Mouse (Mus musculus) G1E-ER4 (cell line): ENCODE measurements around the gene Tmem217. TPM values are rescaled to one million over a fixed set of nuclear protein-coding genes. Genes with fewer than 3 reads are reported as not detected.

Experiments used
- GATA1 ChIP-seq: IDR thresholded peaks from one replicate; pipeline ENCODE4 v1.8.0; 2012; ENCODE audit warnings: low read length, inconsistent platforms
- polyA plus RNA-seq: library from polyadenylated mRNA; stranded (reverse); fragments of >175 nt; gene quantifications from 2 replicates; pipeline ENCODE4 v1.2.3, GENCODE M21; 2012

Gene Tmem217
- polyA plus RNA-seq, 1 experiment = not detected

DNA sequence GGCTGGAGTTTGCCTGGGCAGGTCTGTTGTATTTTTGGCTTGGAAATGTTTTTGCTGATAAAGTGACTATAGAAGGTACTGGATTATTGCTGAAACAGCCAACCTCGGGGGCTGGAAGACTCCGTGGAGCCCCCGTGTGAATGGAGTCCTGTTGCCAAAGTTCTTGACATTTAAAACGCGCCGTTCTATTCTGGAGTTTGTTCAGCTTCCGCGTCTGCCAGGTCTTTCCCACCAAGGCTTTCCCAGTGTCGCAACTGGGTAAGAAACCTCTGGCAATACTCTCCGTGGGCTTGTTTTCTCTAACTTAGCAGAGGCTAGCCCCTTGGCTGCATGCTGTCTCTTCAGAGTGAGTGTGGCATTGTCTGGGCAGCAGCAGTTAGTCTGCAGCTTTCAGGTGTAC is 4.3 kb upstream of the Tmem217 start:
- no peak for TF ChIP-seq GATA1

GRCm38 (mm10) chr17:29554176-29554575 is 2.0 kb upstream of the Tmem217 start:
- no peak for TF ChIP-seq GATA1

DNA sequence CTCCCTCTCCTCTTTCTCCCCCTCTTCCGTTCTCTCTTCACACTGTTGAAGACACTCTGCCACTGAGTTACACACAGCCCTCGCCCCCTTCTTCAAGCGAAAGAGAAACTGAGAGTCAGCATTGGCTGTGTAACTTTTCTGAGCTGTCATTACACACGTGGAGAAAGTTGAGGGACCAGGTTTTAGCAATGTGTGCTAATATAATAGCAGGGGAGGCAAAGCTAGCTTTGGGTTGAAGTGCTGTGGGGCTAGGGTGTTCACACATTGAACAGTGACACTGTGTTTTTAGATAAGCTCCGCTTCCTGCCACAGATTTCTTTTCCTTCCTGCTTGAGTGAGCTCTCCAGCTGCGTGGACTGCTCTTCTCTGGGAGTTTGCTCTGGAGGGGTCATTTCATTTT is 1.2 kb downstream of the Tmem217 start:
- no peak for TF ChIP-seq GATA1

- no peak for TF ChIP-seq GATA1
Measured at GRCm38 (mm10) chr17:29549543-29550428, 2.4 kb downstream of the Tmem217 start, which contains the start of the genes Gm17657 and Tbc1d22b. Gm17657 (minus strand) TSS chr17:29549638. Tbc1d22b (plus strand) TSS chr17:29549785.

GRCm38 (mm10) chr17:29548994-29549393 is 3.2 kb downstream of the Tmem217 start:
- TF ChIP-seq GATA1 = no peak

- TF ChIP-seq GATA1 = no peak
Measured at GRCm38 (mm10) chr17:29548494-29548893, 3.7 kb downstream of the Tmem217 start.

GRCm38 (mm10) chr17:29545241-29545640 is 6.9 kb downstream of the Tmem217 start:
- no peak for TF ChIP-seq GATA1

GRCm38 (mm10) chr17:29544064-29544463 is 8.1 kb downstream of the Tmem217 start:
- no peak for TF ChIP-seq GATA1

- TF ChIP-seq GATA1 = no peak
Measured at GRCm38 (mm10) chr17:29542831-29543690, 9.1 kb downstream of the Tmem217 start.

DNA sequence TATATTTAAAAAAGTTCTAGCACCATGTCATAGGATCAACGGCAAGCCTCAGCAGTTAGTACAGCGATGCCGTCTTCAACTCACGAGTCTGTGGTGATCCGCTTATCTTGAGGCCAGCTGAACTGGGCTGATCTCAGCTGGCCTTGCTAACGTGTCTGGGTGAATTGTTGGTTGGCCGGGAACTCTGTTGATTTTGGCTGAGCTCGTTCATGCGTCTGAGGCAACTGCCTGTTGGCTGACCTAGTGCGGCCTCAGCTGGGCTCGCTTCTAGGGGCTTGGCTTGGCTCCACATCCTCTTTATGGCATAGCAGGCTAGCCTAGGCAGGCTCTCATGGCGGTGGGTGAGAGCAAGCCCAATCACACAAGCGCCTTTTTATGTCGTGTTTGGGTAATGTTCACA is 10.8 kb downstream of the Tmem217 start:
- TF ChIP-seq GATA1 = no peak

GRCm38 (mm10) chr17:29540426-29540825 is 11.8 kb downstream of the Tmem217 start:
- TF ChIP-seq GATA1 = no peak

DNA sequence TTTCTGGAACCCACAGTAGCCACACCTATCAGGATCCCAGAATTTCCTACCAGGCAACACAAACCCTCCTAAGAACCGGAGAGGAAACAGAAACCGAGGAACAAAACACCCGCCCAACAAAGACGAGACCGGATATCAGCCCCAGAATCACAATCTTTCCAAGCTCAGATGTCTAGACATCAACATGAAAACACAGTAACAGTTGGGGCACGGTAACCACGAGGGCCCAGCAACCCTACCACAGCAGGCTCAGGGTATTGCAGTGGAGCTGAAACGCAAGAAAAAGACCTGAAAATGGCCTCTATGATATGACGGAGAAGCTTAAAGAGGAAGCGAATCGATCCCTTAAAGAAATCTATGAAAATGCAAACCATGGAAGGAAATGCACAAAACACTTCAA is 18.3 kb downstream of the Tmem217 start:
- TF ChIP-seq GATA1 = no peak

GRCm38 (mm10) chr17:29531757-29532384 is 20.3 kb downstream of the Tmem217 start:
- TF ChIP-seq GATA1 = no peak

DNA sequence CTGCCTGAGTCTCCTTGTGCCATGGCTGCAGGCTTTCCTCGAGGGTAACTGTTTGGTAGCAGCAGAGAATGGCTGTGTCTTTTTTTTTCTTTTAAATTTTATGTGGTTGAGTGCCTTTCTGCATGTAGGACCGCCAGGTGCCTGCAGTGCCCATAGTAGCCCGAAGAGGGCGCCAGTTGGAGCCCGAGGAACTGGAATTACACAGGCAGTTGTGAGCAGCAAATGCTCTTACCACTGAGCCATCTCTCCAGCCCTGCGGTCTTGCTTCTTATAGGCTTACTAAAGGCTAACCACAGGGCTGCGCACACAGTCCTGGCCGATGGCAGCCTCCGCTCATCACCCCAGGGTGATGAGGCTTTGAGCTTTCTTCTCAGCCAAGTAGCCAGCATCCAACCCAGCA is 20.9 kb downstream of the Tmem217 start:
- TF ChIP-seq GATA1 = no peak

GRCm38 (mm10) chr17:29530508-29530907 is 21.7 kb downstream of the Tmem217 start:
- TF ChIP-seq GATA1 = no peak
